ENCODE assay signal across 8 mouse cellular contexts in genomic region chr8:53511551-53512127, GRCm38 (mm10). TPM values are rescaled to one million over a fixed set of nuclear protein-coding genes. Genes with fewer than 3 reads are reported as not detected.
A peak's percentile ranks its signal among the peaks of the same experiment; 100 is the strongest.
DNase-seq lines count a peak whose midpoint lies in the region; ATAC-seq lines count a peak whose summit lies in the region.

TSS of gene Aga (plus strand) at chr8:53511727.

- WGBS in lung, embryonic 16.5 days = under 1% methylated on average over 24 of the region's 24 CpGs

- H3K27ac ChIP-seq in lung, embryonic 16.5 days (ENCODE audit: low read length) = peak within 1 kb of the TSS; percentile 85

- H3K4me1 ChIP-seq in lung, embryonic 16.5 days (replicated peaks; ENCODE audit: control insufficient read depth, insufficient read depth, low read length) = peaks cover 7% of the 10 kb centered on the region; the same call in 1 of the 2 replicates

- no peaks in the 10 kb centered on the region for H3K27me3 ChIP-seq in lung, embryonic 16.5 days (ENCODE audit: control insufficient read depth, insufficient read depth, low read depth, low read length)

- peaks cover 12% of the 10 kb centered on the region for H3K36me3 ChIP-seq in lung, embryonic 16.5 days (ENCODE audit: control insufficient read depth, insufficient read depth, low read length)

- peak within 1 kb of the TSS; percentile 74 for H3K4me3 ChIP-seq in lung, embryonic 16.5 days (ENCODE audit: low read length)

- peak within 1 kb of the TSS; percentile 94 for H3K9ac ChIP-seq in lung, embryonic 16.5 days (ENCODE audit: low read length)

- H3K4me2 ChIP-seq in lung, embryonic 16.5 days (ENCODE audit: low read depth, low read length) = peak within 1 kb of the TSS; percentile 72

- peak; percentile 89 for DNase-seq in MEL-GATA-1-ER (ENCODE audit: extremely low read depth, low read depth)
- DNase-seq in cerebellum, adult 8-10 months = peak; percentile 69
- peak; percentile 89 for DNase-seq in forelimb bud, embryonic 11.5 days (ENCODE audit: low read depth, low spot score)
- peak; percentile 67 for DNase-seq in layer of hippocampus, adult 9-10 months (ENCODE audit: low spot score)
- DNase-seq in ovary, postnatal 10 days (ENCODE audit: low spot score) = peak; percentile 76
- DNase-seq in thymus, postnatal 10 days (ENCODE audit: low spot score in 2 of 2) = peak; percentile 80 to 85

- peak; percentile 99 for ATAC-seq in hematopoietic stem cell, adult 5-6 weeks (replicated peaks in 1 of 2; ENCODE audit: insufficient read depth in 1 of 2, low FRiP score in 2 of 2, low TSS enrichment in 1 of 2, low read depth in 1 of 2, poor library complexity in 2 of 2, severe bottlenecking in 2 of 2)
- ATAC-seq in lung, embryonic 16.5 days (ENCODE audit: low read depth) = peak; percentile 99

- H3K9me3 ChIP-seq in lung, embryonic 16.5 days (ENCODE audit: control insufficient read depth, low read length) = no peaks in the 10 kb centered on the region

RNA-seq across cellular contexts. Expression of gene Aga, which starts in this region (rescaled TPM):
- 17.0 and 21.4 TPM in 2 replicates for total RNA-seq in hematopoietic stem cell, adult 5-6 weeks (2017)
- polyA plus RNA-seq in lung, embryonic 16.5 days (2015; fragmentation: Nextera tagmentation; extraction: Ambion mirVana) = 36.1 and 42.0 TPM in 2 replicates

Comparison
In these comparisons a context has a peak if more than half of its experiments do, and no peak if none do; other contexts are left out.
1. Peak in every context shown above with its lines: DNase-seq, ATAC-seq, H3K4me3 ChIP-seq and H3K27ac ChIP-seq.